Mouse (Mus musculus) heart, postnatal 0 days (tissue): ENCODE data around the gene Tnfrsf12a. TPM values are rescaled to one million over a fixed set of nuclear protein-coding genes. Genes with fewer than 3 reads are reported as not detected.

Experiments used
- ATAC-seq: fragments of 200-750 bp; cut with Nextera tagmentation; 2 replicates; pipeline ENCODE4 v1.8.0; 2017; ENCODE audit warnings: low read depth, moderate number of reproducible peaks, moderate library complexity; ENCODE audit not compliant: insufficient read depth
- DNase-seq: peaks from one replicate; pipeline ENCODE4 v3.0.0-alpha.2; 2016; ENCODE audit warnings: low spot score
- H3K27ac ChIP-seq: fragments of 300-500 bp; sonication (generic); 2 replicates; pipeline ENCODE4 v1.5.1; 2014; ENCODE audit warnings: low read depth, mild to moderate bottlenecking
- H3K27me3 ChIP-seq: fragments of 300-500 bp; sonication (generic); 2 replicates; pipeline ENCODE4 v1.6.1; 2014; ENCODE audit warnings: low read length, mixed read lengths; ENCODE audit not compliant: control insufficient read depth, insufficient read depth
- H3K36me3 ChIP-seq: fragments of 300-500 bp; sonication (generic); replicated peaks from 2 replicates; pipeline ENCODE4 v1.6.1; 2014; ENCODE audit warnings: low read length, mixed read lengths; ENCODE audit not compliant: control insufficient read depth, insufficient read depth
- H3K4me1 ChIP-seq: fragments of 300-500 bp; sonication (generic); 2 replicates; pipeline ENCODE4 v1.6.1; 2014; ENCODE audit warnings: antibody characterized with exemption; ENCODE audit not compliant: control insufficient read depth, insufficient read depth
- H3K4me2 ChIP-seq: fragments of 300-500 bp; sonication (generic); 2 replicates; pipeline ENCODE4 v1.6.1; 2014; ENCODE audit warnings: low read depth, mild to moderate bottlenecking, low read length, moderate library complexity
- H3K4me3 ChIP-seq: fragments of 300-500 bp; sonication (generic); 2 replicates; pipeline ENCODE4 v1.5.1; 2014; ENCODE audit warnings: low read depth, low read length
- H3K9ac ChIP-seq: fragments of 300-500 bp; sonication (generic); replicated peaks from 2 replicates; pipeline ENCODE4 v1.6.1; 2014; ENCODE audit warnings: low read depth, low read length, mixed read lengths
- H3K9me3 ChIP-seq: fragments of 300-500 bp; sonication (generic); replicated peaks from 2 replicates; pipeline ENCODE4 v1.6.1; 2016; ENCODE audit warnings: low read length; ENCODE audit not compliant: control insufficient read depth
- CTCF ChIP-seq: IDR thresholded peaks from 2 replicates; pipeline ENCODE4 v1.5.1; 2016; ENCODE audit warnings: antibody characterized with exemption, control low read depth, low read depth
- EP300 ChIP-seq: IDR thresholded peaks from 2 replicates; pipeline ENCODE4 v1.6.1; 2016; ENCODE audit warnings: antibody characterized with exemption, low read depth
- WGBS: fragments of 180-500 bp; shearing (Covaris S2); extraction: QIAGEN DNeasy Blood & Tissue Kit; methylation state at CpG from one replicate; pipeline ENCODE4 v1.1.7; 2014; 5-methylcytosine and 5-hydroxymethylcytosine counted together
- polyA plus RNA-seq: library from polyadenylated mRNA; unstranded; fragments of >200 nt; fragmentation: Nextera tagmentation; extraction: Ambion mirVana; gene quantifications from 2 replicates; pipeline ENCODE4 v1.2.1, GENCODE M21; 2015
- total RNA-seq: library from RNA; depleted of rRNA; stranded (reverse); fragments of >200 nt; gene quantifications from 2 replicates; pipeline ENCODE4 v1.2.3, GENCODE M21; 2014; ENCODE audit warnings: low replicate concordance

Gene Tnfrsf12a
- total and polyA plus RNA-seq, 2 experiments from 2014 or later, result 160 to 275 TPM

GRCm38 (mm10) chr17:23683856-23684672 is 6.8 kb upstream of the Tnfrsf12a start, which contains the start of gene Cldn9:
Gene Cldn9 (minus strand): TSS chr17:23684026.
- Histone ChIP-seq H3K27ac (no peak within 1 kb of the TSS), H3K4me2 (no peak within 1 kb of the TSS), H3K27me3 (peaks cover 57% of the 10 kb centered on the region), H3K9ac (no peak within 1 kb of the TSS), H3K9me3 (no peaks in the 10 kb centered on the region), H3K36me3 (no peaks in the 10 kb centered on the region), H3K4me3 (no peak within 1 kb of the TSS), H3K4me1 (0 out of 2 replicates have a peak, but pooled peaks cover 3% of the 10 kb centered on the region)
- TF ChIP-seq CTCF (no peak), EP300 (no peak)
- WGBS, result 34% methylated on average over 15 of the region's 15 CpGs
- DNase-seq (no peak), ATAC-seq (no peak)

GRCm38 (mm10) chr17:23683226-23683625 is 6.0 kb upstream of the Tnfrsf12a start:
- Histone ChIP-seq H3K27me3 (peaks cover 65% of the 10 kb centered on the region), H3K9me3 (no peaks in the 10 kb centered on the region), H3K9ac (no peak overlapping the region), H3K4me2 (no peak overlapping the region), H3K36me3 (no peaks in the 10 kb centered on the region), H3K27ac (no peak overlapping the region), H3K4me3 (no peak overlapping the region), H3K4me1 (0 out of 2 replicates have a peak, but pooled peaks cover 3% of the 10 kb centered on the region)
- TF ChIP-seq CTCF, result no peak
- ATAC-seq, result no peak
- DNase-seq, result no peak
- WGBS, result 21% methylated on average over 15 of the region's 15 CpGs

- DNase-seq, result no peak
- H3K4me1 ChIP-seq, result 0 out of 2 replicates have a peak, but pooled peaks cover 3% of the 10 kb centered on the region
- 62% methylated on average over 3 of the region's 3 CpGs for whole genome bisulfite sequencing
- no peak for TF ChIP-seq CTCF
- TF ChIP-seq EP300, result no peak
- no peak overlapping the region for H3K4me2 ChIP-seq
- no peak for ATAC-seq
- peaks cover 68% of the 10 kb centered on the region for H3K27me3 ChIP-seq
- H3K36me3 ChIP-seq, result no peaks in the 10 kb centered on the region
- no peaks in the 10 kb centered on the region for H3K9me3 ChIP-seq
- no peak overlapping the region for H3K27ac ChIP-seq
- H3K9ac ChIP-seq, result no peak overlapping the region
- no peak overlapping the region for H3K4me3 ChIP-seq
These were observed 5.3 kb upstream of the Tnfrsf12a start for GRCm38 (mm10) chr17:23682530-23682929.

- no peak overlapping the region for H3K27ac ChIP-seq
- ATAC-seq, result no peak
These were observed 4.8 kb upstream of the Tnfrsf12a start for GRCm38 (mm10) chr17:23682092-23682491.

GRCm38 (mm10) chr17:23681086-23681485 is 3.8 kb upstream of the Tnfrsf12a start:
- Histone ChIP-seq H3K27ac (no peak overlapping the region), H3K9ac (no peak overlapping the region), H3K4me1 (0 out of 2 replicates have a peak, but pooled peaks cover 5% of the 10 kb centered on the region), H3K27me3 (peaks cover 68% of the 10 kb centered on the region), H3K36me3 (no peaks in the 10 kb centered on the region), H3K4me3 (no peak overlapping the region), H3K9me3 (no peaks in the 10 kb centered on the region), H3K4me2 (no peak overlapping the region)
- no peak for TF ChIP-seq EP300
- DNase-seq (no peak), ATAC-seq (no peak)
- WGBS, result 54% methylated on average over 10 of the region's 10 CpGs

More at GRCm38 (mm10) chr17:23682092-23682491, 4.8 kb upstream of the Tnfrsf12a start:
- WGBS, result 53% methylated on average over 4 of the region's 4 CpGs
- no peak overlapping the region for H3K4me2 ChIP-seq
- no peak for DNase-seq
- no peaks in the 10 kb centered on the region for H3K9me3 ChIP-seq
- peaks cover 68% of the 10 kb centered on the region for H3K27me3 ChIP-seq
- H3K4me1 ChIP-seq, result 0 out of 2 replicates have a peak, but pooled peaks cover 3% of the 10 kb centered on the region
- no peak overlapping the region for H3K9ac ChIP-seq
- H3K4me3 ChIP-seq, result no peak overlapping the region
- no peaks in the 10 kb centered on the region for H3K36me3 ChIP-seq
- TF ChIP-seq EP300 (no peak), CTCF (no peak)
